Mouse (Mus musculus): ENCODE data around the gene Irgm2. TPM values are rescaled to one million over a fixed set of nuclear protein-coding genes. Genes with fewer than 3 reads are reported as not detected.

Irgm2 gene
- polyA plus RNA-seq, 1 experiment = 0.01 TPM

DNA sequence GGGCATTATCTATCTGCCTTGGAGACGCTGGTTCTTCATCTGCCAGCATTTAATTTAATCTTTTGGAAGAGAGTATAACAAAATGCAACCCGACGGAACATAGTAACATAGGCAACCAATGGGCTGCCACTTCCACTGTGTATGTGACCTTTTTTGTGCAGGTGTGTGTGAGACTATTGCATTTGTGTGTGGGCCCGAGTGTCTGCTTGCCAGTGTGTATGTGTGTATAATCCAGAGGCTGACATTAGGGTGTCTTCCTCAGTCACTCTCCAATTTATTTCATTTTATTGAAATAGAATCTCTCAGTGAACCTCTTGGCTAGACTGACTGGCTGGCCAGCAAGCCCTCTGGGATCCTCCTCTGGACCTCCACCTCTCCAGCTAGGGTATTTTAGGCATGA lies 808 bp downstream of the Irgm2 start:
- Histone ChIP-seq H3K27me3 (ENCODE audit: control insufficient read depth, insufficient read depth, insufficient read length) (peaks cover 3% of the 10 kb centered on the region), H3K36me3 (ENCODE audit: control insufficient read depth, insufficient read depth) (no peaks in the 10 kb centered on the region), H3K79me2 (ENCODE audit: control insufficient read depth, insufficient read depth) (no peaks in the 10 kb centered on the region), H3K4me3 (ENCODE audit: insufficient read depth, poor library complexity, severe bottlenecking) (no peak overlapping the region), H3K79me3 (ENCODE audit: low read depth) (no peaks in the 10 kb centered on the region), H3ac (ENCODE audit: control insufficient read depth, insufficient read length, low read depth) (no peak overlapping the region)
- TF ChIP-seq MYOD1 (IDR thresholded peaks at IDR 0.05; ENCODE audit: control insufficient read depth, insufficient read length, low read depth) (no peak), MYOG (IDR thresholded peaks at IDR 0.05; ENCODE audit: control insufficient read depth, extremely low read depth, insufficient read length) (no peak)

DNA sequence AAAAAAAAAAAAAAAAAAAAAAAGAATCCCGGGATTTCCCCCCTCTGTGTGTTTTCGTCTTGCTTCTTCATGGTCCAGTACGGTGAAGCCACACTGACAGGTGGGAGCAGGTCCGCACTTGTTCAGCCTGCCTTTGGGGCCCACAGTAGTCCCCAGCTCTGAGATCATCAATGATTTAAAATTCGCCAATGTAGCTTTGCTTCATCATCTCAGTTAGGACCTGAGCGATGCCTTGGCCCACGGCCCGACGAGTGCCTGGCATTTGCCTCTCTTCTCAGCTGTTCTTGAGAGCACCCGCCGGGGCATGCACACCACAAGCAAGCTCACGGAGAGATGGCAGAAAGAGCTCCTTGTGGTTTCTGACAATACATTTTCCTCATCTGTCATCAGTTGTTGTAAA lies 1.6 kb downstream of the Irgm2 start:
- Histone ChIP-seq H3K27me3 (ENCODE audit: control insufficient read depth, insufficient read depth, insufficient read length) (peaks cover 6% of the 10 kb centered on the region), H3K4me3 (ENCODE audit: insufficient read depth, poor library complexity, severe bottlenecking) (no peak overlapping the region), H3K79me3 (ENCODE audit: low read depth) (no peaks in the 10 kb centered on the region), H3K36me3 (ENCODE audit: control insufficient read depth, insufficient read depth) (no peaks in the 10 kb centered on the region), H3K79me2 (ENCODE audit: control insufficient read depth, insufficient read depth) (no peaks in the 10 kb centered on the region), H3ac (ENCODE audit: control insufficient read depth, insufficient read length, low read depth) (no peak overlapping the region)
- TF ChIP-seq USF1 (IDR thresholded peaks at IDR 0.05; ENCODE audit: low read depth) (no peak), MYOG (IDR thresholded peaks at IDR 0.05; ENCODE audit: control insufficient read depth, extremely low read depth, insufficient read length) (no peak), CEBPB (IDR thresholded peaks at IDR 0.05; ENCODE audit: low read depth) (no peak), FOSL1 (IDR thresholded peaks at IDR 0.05; ENCODE audit: insufficient read depth, low read length, poor library complexity, severe bottlenecking) (no peak), MYOD1 (IDR thresholded peaks at IDR 0.05; ENCODE audit: control insufficient read depth, insufficient read length, low read depth) (no peak), MAX (IDR thresholded peaks at IDR 0.05) (no peak)

- Histone ChIP-seq H3K79me2 (ENCODE audit: control insufficient read depth, insufficient read depth) (no peaks in the 10 kb centered on the region), H3K27me3 (ENCODE audit: control insufficient read depth, insufficient read depth, insufficient read length) (peaks cover 13% of the 10 kb centered on the region), H3ac (ENCODE audit: control insufficient read depth, insufficient read length, low read depth) (no peak overlapping the region), H3K4me3 (ENCODE audit: insufficient read depth, poor library complexity, severe bottlenecking) (no peak overlapping the region), H3K79me3 (ENCODE audit: low read depth) (no peaks in the 10 kb centered on the region), H3K36me3 (ENCODE audit: control insufficient read depth, insufficient read depth) (no peaks in the 10 kb centered on the region)
- TF ChIP-seq MAX (IDR thresholded peaks at IDR 0.05) (no peak), MYOD1 (IDR thresholded peaks at IDR 0.05; ENCODE audit: control insufficient read depth, insufficient read length, low read depth) (no peak), CEBPB (IDR thresholded peaks at IDR 0.05; ENCODE audit: low read depth) (no peak), FOSL1 (IDR thresholded peaks at IDR 0.05; ENCODE audit: insufficient read depth, low read length, poor library complexity, severe bottlenecking) (no peak), MYOG (IDR thresholded peaks at IDR 0.05; ENCODE audit: control insufficient read depth, extremely low read depth, insufficient read length) (no peak), USF1 (IDR thresholded peaks at IDR 0.05; ENCODE audit: low read depth) (no peak), CTCF (IDR thresholded peaks at IDR 0.05; ENCODE audit: control insufficient read depth, insufficient read depth, insufficient read length) (no peak)
Observed at GRCm38 (mm10) chr11:58210321-58210886, 11.0 kb downstream of the Irgm2 start.

- H3K79me2 ChIP-seq (ENCODE audit: control insufficient read depth, insufficient read depth) = no peaks in the 10 kb centered on the region
- no peak overlapping the region for H3K4me3 ChIP-seq (ENCODE audit: insufficient read depth, poor library complexity, severe bottlenecking)
- no peaks in the 10 kb centered on the region for H3K79me3 ChIP-seq (ENCODE audit: low read depth)
- H3ac ChIP-seq (ENCODE audit: control insufficient read depth, insufficient read length, low read depth) = no peak overlapping the region
- H3K36me3 ChIP-seq (ENCODE audit: control insufficient read depth, insufficient read depth) = no peaks in the 10 kb centered on the region
- peaks cover 8% of the 10 kb centered on the region for H3K27me3 ChIP-seq (ENCODE audit: control insufficient read depth, insufficient read depth, insufficient read length)
- no peak for TF ChIP-seq FOSL1 (IDR thresholded peaks at IDR 0.05; ENCODE audit: insufficient read depth, low read length, poor library complexity, severe bottlenecking)
- TF ChIP-seq USF1 (IDR thresholded peaks at IDR 0.05; ENCODE audit: low read depth) = no peak
Observed at GRCm38 (mm10) chr11:58211062-58211681, 11.8 kb downstream of the Irgm2 start.

- Histone ChIP-seq H3ac (ENCODE audit: control insufficient read depth, insufficient read length, low read depth) (no peak overlapping the region), H3K4me3 (ENCODE audit: insufficient read depth, poor library complexity, severe bottlenecking) (no peak overlapping the region), H3K79me2 (ENCODE audit: control insufficient read depth, insufficient read depth) (no peaks in the 10 kb centered on the region), H3K79me3 (ENCODE audit: low read depth) (no peaks in the 10 kb centered on the region), H3K27me3 (ENCODE audit: control insufficient read depth, insufficient read depth, insufficient read length) (peaks cover 4% of the 10 kb centered on the region), H3K36me3 (ENCODE audit: control insufficient read depth, insufficient read depth) (no peaks in the 10 kb centered on the region)
- TF ChIP-seq CEBPB (IDR thresholded peaks at IDR 0.05; ENCODE audit: low read depth) (no peak), CTCF (IDR thresholded peaks at IDR 0.05; ENCODE audit: control insufficient read depth, insufficient read depth, insufficient read length) (no peak), USF1 (IDR thresholded peaks at IDR 0.05; ENCODE audit: low read depth) (no peak), MAX (IDR thresholded peaks at IDR 0.05) (no peak)
Observed at GRCm38 (mm10) chr11:58211682-58212067, 12.3 kb downstream of the Irgm2 start.

DNA sequence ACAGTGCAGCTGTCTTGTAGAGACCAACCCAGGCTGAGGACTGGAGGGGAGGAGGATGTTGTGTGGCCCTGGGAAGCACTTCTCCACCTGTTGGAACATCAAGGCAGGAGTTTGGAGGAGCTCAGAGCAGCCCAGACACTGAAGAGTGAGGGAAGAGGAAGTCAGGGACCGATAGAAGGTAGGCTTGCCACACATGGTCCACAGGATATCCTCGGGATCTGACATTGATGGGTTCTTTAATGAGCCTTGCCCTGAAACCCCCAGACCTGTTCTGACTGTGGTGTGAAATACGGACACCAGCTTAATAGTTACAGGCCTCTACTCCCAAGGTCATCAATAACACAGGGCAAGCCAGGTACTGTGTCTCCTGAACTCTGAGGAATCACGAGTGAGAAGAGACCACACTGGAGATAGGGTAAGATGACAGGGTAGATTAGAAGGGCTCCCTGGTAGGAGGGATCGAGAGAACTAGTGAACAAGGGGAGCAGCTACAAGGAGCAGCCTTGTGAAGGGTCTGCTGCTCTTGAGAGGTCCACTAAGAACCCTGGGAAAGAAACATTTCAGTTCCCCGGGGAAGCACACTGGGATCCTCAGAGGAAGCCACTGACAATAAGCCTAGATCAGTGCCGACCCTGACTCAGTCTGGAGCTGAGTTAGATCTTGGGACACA lies 14.4 kb downstream of the Irgm2 start:
- Histone ChIP-seq H3K27me3 (ENCODE audit: control insufficient read depth, insufficient read depth, insufficient read length) (no peaks in the 10 kb centered on the region), H3ac (ENCODE audit: control insufficient read depth, insufficient read length, low read depth) (no peak overlapping the region), H3K4me3 (ENCODE audit: insufficient read depth, poor library complexity, severe bottlenecking) (no peak overlapping the region)

More for the DNA sequence above, 14.4 kb downstream of the Irgm2 start:
- no peaks in the 10 kb centered on the region for H3K36me3 ChIP-seq (ENCODE audit: control insufficient read depth, insufficient read depth)
- no peaks in the 10 kb centered on the region for H3K79me2 ChIP-seq (ENCODE audit: control insufficient read depth, insufficient read depth)
- TF ChIP-seq MYOD1 (IDR thresholded peaks at IDR 0.05; ENCODE audit: control insufficient read depth, insufficient read length, low read depth) = no peak
- no peak for TF ChIP-seq MYOG (IDR thresholded peaks at IDR 0.05; ENCODE audit: control insufficient read depth, extremely low read depth, insufficient read length)
- no peak for TF ChIP-seq USF1 (IDR thresholded peaks at IDR 0.05; ENCODE audit: low read depth)
- no peak for TF ChIP-seq CEBPB (IDR thresholded peaks at IDR 0.05; ENCODE audit: low read depth)
- TF ChIP-seq CTCF (IDR thresholded peaks at IDR 0.05; ENCODE audit: control insufficient read depth, insufficient read depth, insufficient read length) = no peak
- no peak for TF ChIP-seq FOSL1 (IDR thresholded peaks at IDR 0.05; ENCODE audit: insufficient read depth, low read length, poor library complexity, severe bottlenecking)
- TF ChIP-seq MAX (IDR thresholded peaks at IDR 0.05) = no peak
- no peaks in the 10 kb centered on the region for H3K79me3 ChIP-seq (ENCODE audit: low read depth)

Data from C2C12 (cell line).